Mouse (Mus musculus) right cerebral cortex, adult 18-20 months (tissue): ENCODE measurements around the gene Msmo1.

Experiments
- DNase-seq: peaks from one replicate; pipeline ENCODE4 v3.0.0; 2022; ENCODE audit warnings: mixed read lengths

Msmo1 gene

GRCm38 (mm10) chr8:64711544-64711943, 22.0 kb downstream of the Msmo1 start:
- no peak for DNase-seq

GRCm38 (mm10) chr8:64707481-64707880, 26.1 kb downstream of the Msmo1 start:
- no peak for DNase-seq

DNA sequence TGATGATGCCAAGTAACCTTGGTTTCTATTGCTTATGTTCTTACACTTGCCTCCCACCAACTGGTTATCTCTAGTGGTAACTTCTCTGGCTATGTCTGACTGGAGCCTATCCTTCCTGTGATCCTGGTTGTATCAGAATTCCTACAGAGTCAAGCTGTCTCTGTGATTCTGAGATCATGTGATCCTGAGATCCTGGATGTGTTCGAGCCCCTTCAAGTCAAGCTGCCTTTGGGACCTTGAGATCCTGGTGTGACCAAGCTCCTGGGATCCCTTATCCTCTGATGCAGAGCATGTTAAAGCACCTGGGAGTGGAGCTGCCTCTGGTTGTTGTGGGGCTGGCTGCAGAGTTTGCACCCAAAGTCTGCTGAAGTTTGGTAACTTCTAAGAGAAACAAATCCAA, 30.4 kb downstream of the Msmo1 start:
- no peak for DNase-seq

DNA sequence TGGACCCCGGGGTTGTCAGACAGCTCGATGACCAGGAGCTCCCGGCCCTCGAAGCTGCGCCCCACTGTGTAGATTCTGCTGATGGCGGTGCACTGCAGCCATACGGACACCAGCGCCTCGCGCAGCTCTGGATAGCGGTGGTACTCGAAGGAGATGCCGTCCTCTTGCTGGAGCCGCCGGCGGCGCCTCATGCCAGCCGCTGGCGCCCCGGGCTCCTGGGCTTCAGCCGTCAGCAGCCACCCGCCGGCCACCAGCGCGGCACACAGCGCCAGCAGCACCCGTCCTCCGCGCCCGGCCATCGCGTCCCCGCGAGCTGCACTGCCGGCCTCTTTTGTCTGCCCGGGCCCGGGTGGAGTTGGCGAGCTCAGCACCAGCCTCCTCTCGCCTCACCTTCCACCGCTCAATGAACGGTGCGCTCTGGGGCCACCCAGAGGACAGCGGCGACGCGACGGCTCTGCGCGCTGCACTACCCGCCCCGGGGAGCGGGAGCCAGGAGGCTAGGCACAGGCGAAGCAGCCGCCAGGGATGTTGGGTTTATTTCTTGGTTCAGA, 40.9 kb downstream of the Msmo1 start, which contains the start of gene Cpe:
Gene Cpe (minus strand): TSS at position 404 of the 551 bp plus-strand sequence.
- DNase-seq, result peak; percentile 92

GRCm38 (mm10) chr8:64691591-64692401, 41.8 kb downstream of the Msmo1 start:
- DNase-seq, result no peak

- DNase-seq, result no peak
Observed at GRCm38 (mm10) chr8:64690845-64691244, 42.7 kb downstream of the Msmo1 start.

DNA sequence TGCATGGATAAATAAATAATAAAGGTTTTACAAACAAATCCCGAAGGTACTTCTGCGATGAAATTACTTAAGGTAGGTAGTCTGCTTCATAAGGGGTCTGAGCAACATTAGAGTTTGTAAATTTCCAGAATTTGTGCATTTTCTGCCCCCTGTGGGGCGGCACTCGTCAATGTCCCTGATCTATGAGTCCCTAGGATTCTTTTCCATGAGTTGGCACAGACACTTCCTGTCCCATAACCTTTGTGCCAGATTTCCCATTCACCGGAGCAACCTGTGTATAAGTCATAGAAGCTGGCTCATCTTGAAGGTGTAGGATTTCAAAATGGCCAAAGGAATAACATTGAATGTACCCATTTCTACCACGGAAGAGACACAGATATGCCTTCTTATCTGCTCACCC, 43.3 kb downstream of the Msmo1 start:
- DNase-seq, result no peak

DNA sequence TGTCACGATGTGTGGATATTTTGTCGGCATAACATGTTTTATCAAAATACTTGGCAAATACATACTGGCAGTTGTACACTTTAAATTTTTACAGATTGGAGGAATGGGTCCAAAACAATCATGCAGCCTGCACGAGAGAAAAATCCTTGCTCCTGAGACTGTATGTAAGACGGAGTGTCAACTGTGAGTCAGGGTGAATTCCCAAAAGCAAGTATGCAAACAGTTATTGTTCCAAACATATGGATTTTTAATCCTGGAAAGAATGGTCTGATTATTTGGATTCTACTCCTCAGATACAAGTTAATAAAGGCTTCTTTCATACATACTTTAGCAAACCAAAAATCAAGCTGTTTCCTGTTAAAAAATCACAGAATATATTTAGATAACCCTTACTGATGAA, 44.9 kb downstream of the Msmo1 start:
- no peak for DNase-seq

- no peak for DNase-seq
Observed at GRCm38 (mm10) chr8:64688161-64688560, 45.4 kb downstream of the Msmo1 start.

- DNase-seq, result no peak
Observed at GRCm38 (mm10) chr8:64682501-64682900, 51.1 kb downstream of the Msmo1 start.

GRCm38 (mm10) chr8:64676381-64676780, 57.2 kb downstream of the Msmo1 start:
- DNase-seq, result no peak

DNA sequence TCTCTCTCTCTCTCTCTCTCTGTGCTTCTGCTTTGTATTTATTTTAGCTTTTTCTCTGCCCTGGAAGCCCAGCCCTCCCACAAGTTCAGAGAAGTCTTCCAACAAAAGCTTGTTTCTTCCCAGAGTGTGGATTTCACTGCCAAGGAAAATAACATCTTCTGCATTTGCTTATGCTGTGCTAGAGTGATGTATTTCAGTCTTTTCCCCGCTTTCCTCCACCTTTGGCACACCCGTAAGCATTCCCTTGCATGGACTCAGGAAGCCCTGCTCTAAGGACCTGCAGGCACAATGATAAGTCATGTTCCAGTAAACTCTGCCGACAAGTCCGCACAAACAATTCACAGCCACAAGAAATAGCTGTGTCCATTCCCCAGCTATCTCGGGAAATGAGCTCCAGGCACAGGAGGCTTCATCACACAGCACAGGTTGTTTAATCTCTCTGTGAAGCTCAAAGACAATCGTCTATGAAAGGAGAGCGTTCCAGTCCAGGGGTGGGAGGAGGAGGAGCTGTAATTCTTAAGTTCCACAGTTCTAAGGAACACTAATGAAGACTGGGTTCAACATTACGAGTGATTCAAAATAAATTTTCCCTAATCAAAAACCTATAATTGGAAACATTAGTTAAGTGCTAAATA, 58.5 kb downstream of the Msmo1 start:
- no peak for DNase-seq

- DNase-seq, result no peak
Observed at GRCm38 (mm10) chr8:64672920-64673319, 60.7 kb downstream of the Msmo1 start.

DNA sequence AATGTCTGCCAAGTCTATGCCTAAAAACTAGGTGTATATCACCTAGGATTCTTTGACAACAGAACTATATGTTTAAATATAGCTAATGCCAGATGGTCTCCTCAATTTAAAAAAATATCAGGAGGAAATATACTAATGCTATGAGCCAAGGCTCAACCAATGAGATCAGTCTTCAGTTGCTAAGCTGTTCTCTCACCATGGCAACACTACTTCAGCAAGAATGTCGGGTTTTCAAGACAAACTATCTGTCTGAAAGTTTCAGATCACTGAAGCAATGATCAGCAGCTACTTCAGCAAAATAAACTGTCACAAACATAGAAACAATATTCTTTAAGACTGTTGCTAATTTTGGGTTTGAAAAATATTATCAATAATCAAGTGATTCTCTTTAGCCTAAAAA, 61.7 kb downstream of the Msmo1 start:
- no peak for DNase-seq
